Mouse (Mus musculus) forebrain, embryonic 11.5 days (tissue): Measurements from ENCODE around the gene Pex7. TPM values are rescaled to one million over a fixed set of nuclear protein-coding genes. Genes with fewer than 3 reads are reported as not detected.

ENCODE experiments used
- ATAC-seq: fragments of 200-750 bp; cut with Nextera tagmentation; replicated peaks from 2 replicates; pipeline ENCODE4 v1.8.0; 2017; ENCODE audit warnings: moderate TSS enrichment; ENCODE audit not compliant: low FRiP score
- DNase-seq: peaks from one replicate; pipeline ENCODE4 v3.0.0-alpha.2; 2017; ENCODE audit warnings: low spot score
- H3K27ac ChIP-seq: fragments of 300-500 bp; sonication (generic); 2 replicates; pipeline ENCODE4 v1.5.1; 2014; ENCODE audit warnings: low read depth, low read length
- H3K27me3 ChIP-seq: fragments of 300-500 bp; sonication (generic); 2 replicates; pipeline ENCODE4 v1.6.1; 2014; ENCODE audit warnings: mild to moderate bottlenecking, low read length, mixed read lengths; ENCODE audit not compliant: control insufficient read depth, insufficient read depth
- H3K36me3 ChIP-seq: fragments of 300-500 bp; sonication (generic); 2 replicates; pipeline ENCODE4 v1.6.1; 2014; ENCODE audit warnings: mild to moderate bottlenecking, low read length, moderate library complexity, mixed read lengths; ENCODE audit not compliant: control insufficient read depth, insufficient read depth
- H3K4me1 ChIP-seq: fragments of 300-500 bp; sonication (generic); replicated peaks from 2 replicates; pipeline ENCODE4 v1.6.1; 2014; ENCODE audit warnings: low read length, mixed read lengths; ENCODE audit not compliant: control insufficient read depth, insufficient read depth
- H3K4me2 ChIP-seq: fragments of 300-500 bp; sonication (generic); 2 replicates; pipeline ENCODE4 v1.6.1; 2014; ENCODE audit warnings: low read depth, mild to moderate bottlenecking, low read length, moderate library complexity, mixed read lengths; ENCODE audit not compliant: severe bottlenecking
- H3K4me3 ChIP-seq: fragments of 300-500 bp; sonication (generic); 2 replicates; pipeline ENCODE4 v1.5.1; 2014; ENCODE audit warnings: low read depth, low read length
- H3K9ac ChIP-seq: fragments of 300-500 bp; sonication (generic); 2 replicates; pipeline ENCODE4 v1.6.1; 2014; ENCODE audit warnings: low read length
- H3K9me3 ChIP-seq: fragments of 300-500 bp; sonication (generic); 2 replicates; pipeline ENCODE4 v1.6.1; 2016; ENCODE audit warnings: low read length, mixed read lengths; ENCODE audit not compliant: control insufficient read depth
- WGBS: fragments of 180-500 bp; shearing (Covaris S2); extraction: QIAGEN DNeasy Blood & Tissue Kit; methylation state at CpG from one replicate; pipeline ENCODE4 v1.1.7; 2014; 5-methylcytosine and 5-hydroxymethylcytosine counted together
- polyA plus RNA-seq: library from polyadenylated mRNA; unstranded; fragments of >200 nt; fragmentation: Nextera tagmentation; extraction: Ambion mirVana; gene quantifications from 2 replicates; pipeline ENCODE4 v1.2.1, GENCODE M21; 2014

The Pex7 gene
- polyA plus RNA-seq, 1 experiment from 2014 or later, result 27.2 TPM

DNA sequence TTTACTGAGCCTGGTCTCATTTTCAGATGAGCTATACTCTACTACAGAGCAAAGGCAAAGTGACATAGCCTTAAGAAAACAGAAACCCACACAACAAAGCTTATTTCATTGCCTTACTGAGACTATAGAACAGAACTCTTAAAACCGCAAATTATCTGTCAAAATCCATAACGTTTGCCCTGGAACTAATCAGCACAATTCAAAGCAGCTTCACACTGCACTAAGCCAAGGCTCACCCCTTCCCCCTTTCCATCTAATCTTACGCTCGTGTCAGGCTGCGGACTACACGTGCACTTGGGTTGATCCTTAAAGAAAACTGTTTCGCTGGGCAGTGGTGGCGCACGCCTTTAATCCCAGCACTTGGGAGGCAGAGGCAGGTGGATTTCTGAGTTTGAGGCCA, 29.8 kb downstream of the Pex7 start:
- Histone ChIP-seq H3K9ac (no peak overlapping the region), H3K27ac (no peak overlapping the region), H3K4me3 (no peak overlapping the region), H3K27me3 (no peaks in the 10 kb centered on the region), H3K9me3 (no peaks in the 10 kb centered on the region), H3K36me3 (no peaks in the 10 kb centered on the region), H3K4me1 (no peaks in the 10 kb centered on the region), H3K4me2 (no peak overlapping the region)
- 86% methylated on average over 9 of the region's 9 CpGs for WGBS
- DNase-seq, result no peak
- no peak for ATAC-seq

DNA sequence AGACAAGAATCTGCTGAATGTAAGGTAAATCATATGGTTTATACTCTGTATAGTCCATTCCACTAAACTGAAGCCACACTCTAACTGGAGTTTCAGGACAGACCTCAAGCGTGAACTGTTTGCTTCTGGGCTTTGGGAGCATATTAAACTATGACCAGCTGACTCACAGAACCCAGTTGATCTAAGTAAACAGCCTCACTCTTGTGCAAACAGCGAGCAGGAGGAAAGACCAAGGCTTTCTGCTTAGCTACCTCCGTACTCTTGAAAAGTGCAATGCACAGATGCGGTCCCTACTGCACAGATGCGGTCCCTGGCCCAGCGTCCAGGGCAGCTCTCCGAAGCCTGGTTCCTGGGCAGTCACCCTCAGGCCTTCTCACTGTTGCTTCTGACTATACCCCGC, 30.2 kb downstream of the Pex7 start:
- Histone ChIP-seq H3K4me3 (no peak overlapping the region), H3K27ac (no peak overlapping the region), H3K36me3 (no peaks in the 10 kb centered on the region), H3K27me3 (no peaks in the 10 kb centered on the region), H3K9me3 (no peaks in the 10 kb centered on the region), H3K4me1 (no peaks in the 10 kb centered on the region), H3K9ac (no peak overlapping the region), H3K4me2 (no peak overlapping the region)
- no peak for ATAC-seq
- WGBS, result 91% methylated on average over 8 of the region's 8 CpGs
- DNase-seq, result no peak

DNA sequence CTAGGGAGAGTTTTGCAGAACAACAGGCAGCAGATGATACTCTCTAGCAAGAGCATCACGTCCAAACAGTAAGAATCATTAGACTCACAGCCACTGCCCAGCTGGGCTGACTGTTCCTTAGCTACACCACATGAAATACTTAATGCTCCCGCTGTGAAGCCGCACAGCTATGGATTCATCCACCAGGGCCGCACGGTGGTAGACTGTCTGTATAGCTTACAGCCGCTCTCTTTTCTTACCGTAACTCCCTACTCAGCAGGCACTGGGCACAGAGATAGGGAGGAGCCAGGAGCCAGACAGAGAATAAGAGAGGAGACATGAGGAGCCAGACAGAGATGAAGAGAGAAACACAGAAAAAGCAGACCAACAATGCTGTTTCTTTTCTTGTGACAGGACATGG, 30.8 kb downstream of the Pex7 start:
- H3K4me2 ChIP-seq, result no peak overlapping the region
- H3K9me3 ChIP-seq, result no peaks in the 10 kb centered on the region
- no peak overlapping the region for H3K4me3 ChIP-seq
- H3K4me1 ChIP-seq, result no peaks in the 10 kb centered on the region
- no peak for DNase-seq
- no peak for ATAC-seq
- H3K27ac ChIP-seq, result no peak overlapping the region
- no peaks in the 10 kb centered on the region for H3K36me3 ChIP-seq
- H3K27me3 ChIP-seq, result no peaks in the 10 kb centered on the region
- H3K9ac ChIP-seq, result no peak overlapping the region
- WGBS, result 57% methylated on average over 7 of the region's 7 CpGs

DNA sequence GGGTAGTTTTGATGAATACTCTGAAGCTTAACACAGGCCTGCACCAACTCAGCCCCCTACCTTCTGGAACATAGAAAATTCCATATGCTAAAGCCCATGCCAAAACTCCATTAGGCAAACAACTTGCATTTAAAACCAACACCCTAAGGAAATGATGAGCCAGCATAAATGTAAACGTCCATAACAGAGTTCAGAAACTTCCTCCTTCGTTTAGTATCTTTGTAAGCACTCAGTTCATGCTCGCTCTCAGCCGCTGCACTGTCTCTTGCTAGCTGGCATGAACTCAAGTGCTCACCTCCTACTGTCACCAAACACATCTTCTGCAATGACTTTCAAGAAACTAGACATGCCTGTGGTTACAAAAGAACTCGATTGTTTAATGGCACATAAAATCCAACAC, 32.1 kb downstream of the Pex7 start:
- Histone ChIP-seq H3K4me3 (no peak overlapping the region), H3K4me1 (no peaks in the 10 kb centered on the region), H3K9ac (no peak overlapping the region), H3K36me3 (no peaks in the 10 kb centered on the region), H3K27ac (no peak overlapping the region), H3K9me3 (no peaks in the 10 kb centered on the region), H3K4me2 (no peak overlapping the region), H3K27me3 (no peaks in the 10 kb centered on the region)
- 91% methylated on average over 5 of the region's 5 CpGs for whole genome bisulfite sequencing
- ATAC-seq (no peak), DNase-seq (no peak)

DNA sequence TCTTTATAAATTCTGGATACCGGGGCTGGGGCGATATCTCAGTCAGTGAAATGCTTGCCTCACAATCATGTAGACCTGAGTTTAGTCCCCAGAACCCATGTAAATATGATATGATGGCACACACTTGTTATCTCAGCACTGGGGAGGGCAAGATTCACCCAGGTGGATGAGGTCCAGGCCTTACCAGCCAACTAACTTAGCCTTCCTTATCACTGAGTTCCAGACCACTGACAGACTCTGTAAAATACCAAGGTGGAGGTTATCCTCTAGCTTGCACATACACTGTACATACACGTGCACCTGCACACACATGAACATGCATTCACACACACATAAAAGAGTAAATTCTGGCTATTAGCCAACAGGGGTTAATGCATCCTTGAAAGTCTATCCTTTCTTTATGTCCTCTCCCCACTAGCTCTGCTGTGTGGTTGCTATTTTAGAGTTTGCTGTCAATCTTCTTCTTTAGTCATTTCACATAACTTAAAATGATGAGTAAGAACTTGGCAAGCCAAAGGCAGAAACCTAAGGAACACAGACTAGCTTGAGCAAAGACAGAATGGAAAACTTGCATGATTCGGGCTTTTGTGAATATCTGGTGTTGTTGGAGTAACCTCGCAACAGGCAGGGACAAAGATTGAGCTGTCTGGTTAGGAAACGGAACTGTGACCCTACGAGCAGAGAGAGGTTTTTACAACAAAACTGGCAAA, 51.7 kb downstream of the Pex7 start:
- no peak overlapping the region for H3K4me2 ChIP-seq
- H3K9ac ChIP-seq, result no peak overlapping the region
- no peak for ATAC-seq
- no peaks in the 10 kb centered on the region for H3K9me3 ChIP-seq
- H3K27me3 ChIP-seq, result peaks cover 20% of the 10 kb centered on the region
- no peak overlapping the region for H3K27ac ChIP-seq
- peaks cover 9% of the 10 kb centered on the region; the same call in 1 of the 2 replicates for H3K4me1 ChIP-seq
- H3K4me3 ChIP-seq, result no peak overlapping the region
- 90% methylated on average over 7 of the region's 7 CpGs for WGBS
- no peaks in the 10 kb centered on the region for H3K36me3 ChIP-seq
- DNase-seq, result no peak

DNA sequence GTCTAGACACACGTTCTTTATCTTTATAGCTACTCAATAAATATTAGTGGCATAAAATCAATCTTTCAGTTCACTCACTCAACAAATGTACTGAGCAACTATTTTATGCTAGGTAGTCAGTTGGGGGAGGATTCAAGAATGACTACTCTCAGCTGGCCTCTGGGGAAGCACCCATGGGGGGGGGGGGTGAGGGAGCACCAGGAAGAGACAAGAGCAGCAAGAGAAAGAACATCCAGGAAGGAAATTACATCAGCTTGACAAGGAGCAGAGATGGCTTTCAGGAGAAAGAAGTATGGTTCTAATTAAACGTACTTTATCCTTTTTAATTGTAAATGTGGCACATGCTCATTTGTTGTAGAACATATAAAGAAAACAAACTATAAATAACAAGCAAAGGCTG, 53.9 kb downstream of the Pex7 start:
- Histone ChIP-seq H3K4me2 (no peak overlapping the region), H3K4me3 (no peak overlapping the region), H3K9ac (no peak overlapping the region), H3K36me3 (no peaks in the 10 kb centered on the region), H3K27ac (no peak overlapping the region), H3K9me3 (no peaks in the 10 kb centered on the region), H3K27me3 (peaks cover 41% of the 10 kb centered on the region), H3K4me1 (peaks cover 21% of the 10 kb centered on the region; the same call in 1 of the 2 replicates)
- ATAC-seq (no peak), DNase-seq (no peak)
- WGBS, result 67% methylated on average over 2 of the region's 2 CpGs

DNA sequence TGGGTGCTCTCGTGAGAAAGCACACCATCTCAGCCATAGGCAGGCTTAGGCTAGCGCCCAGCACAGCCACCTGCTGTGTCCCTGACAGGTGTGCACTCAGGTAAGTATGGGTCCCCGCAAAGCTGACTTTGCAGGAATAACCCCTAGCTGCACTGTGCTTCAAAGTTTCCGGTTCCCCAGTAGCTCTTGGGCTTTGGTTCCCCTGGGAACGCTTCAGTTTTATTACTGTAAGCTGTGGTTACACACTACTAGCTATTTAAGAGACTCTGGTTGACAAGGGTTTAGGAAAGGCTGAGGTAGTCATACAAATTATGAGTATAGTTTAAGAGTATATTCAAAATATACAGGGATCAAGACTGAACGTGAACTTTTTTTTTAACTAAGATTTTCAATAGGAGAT, 54.7 kb downstream of the Pex7 start:
- whole genome bisulfite sequencing, result 34% methylated on average over 6 of the region's 6 CpGs
- Histone ChIP-seq H3K4me3 (no peak overlapping the region), H3K9ac (no peak overlapping the region), H3K36me3 (no peaks in the 10 kb centered on the region), H3K27ac (no peak overlapping the region), H3K4me2 (no peak overlapping the region), H3K27me3 (peaks cover 45% of the 10 kb centered on the region), H3K9me3 (no peaks in the 10 kb centered on the region), H3K4me1 (peaks cover 21% of the 10 kb centered on the region; the same call in 1 of the 2 replicates)
- DNase-seq, result no peak
- no peak for ATAC-seq

DNA sequence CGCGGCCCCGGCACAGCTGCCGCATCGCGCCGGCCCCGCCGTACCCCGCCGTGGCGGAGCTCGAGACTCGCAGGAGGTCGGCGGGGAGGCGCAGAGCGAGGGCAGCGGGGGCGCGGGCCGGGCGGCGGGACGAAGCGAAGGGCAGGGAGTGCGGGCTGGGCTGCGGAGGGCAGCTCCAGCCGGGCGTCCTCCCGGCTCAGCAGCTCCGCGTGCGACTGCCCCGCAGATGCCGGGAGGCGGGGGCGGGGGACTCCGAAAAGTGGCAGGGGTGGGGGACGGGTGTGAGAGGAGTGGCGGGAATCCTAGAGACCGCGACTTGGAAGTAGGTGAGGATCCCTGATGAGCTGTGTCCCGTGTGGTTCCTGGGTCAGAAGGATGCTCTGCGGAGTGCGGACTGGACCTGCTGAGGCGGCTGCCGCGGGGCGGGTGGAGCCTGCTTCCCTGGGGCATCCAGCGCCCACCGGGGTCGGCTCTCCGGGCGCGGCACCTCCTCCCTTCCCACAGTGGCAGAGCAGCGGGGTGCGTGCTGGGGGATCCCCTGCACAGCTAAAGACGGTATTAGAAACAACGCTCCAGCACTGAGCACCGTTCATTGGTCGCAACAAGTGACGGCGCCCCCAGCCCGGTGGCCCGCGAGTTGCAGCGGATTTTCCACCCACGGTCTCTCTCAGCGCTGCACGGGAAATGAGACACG, 56.3 kb downstream of the Pex7 start, which contains the start of gene Slc35d3:
Slc35d3 (minus strand) TSS at position 462 of the 694 bp plus-strand sequence.
- under 1% methylated on average over 62 of the region's 72 CpGs for WGBS
- peak within 1 kb of the TSS; percentile 59 for H3K4me3 ChIP-seq
- peaks cover 21% of the 10 kb centered on the region; the same call in 1 of the 2 replicates for H3K4me1 ChIP-seq
- H3K36me3 ChIP-seq, result no peaks in the 10 kb centered on the region
- peak within 1 kb of the TSS; percentile 100 for H3K4me2 ChIP-seq
- H3K27ac ChIP-seq, result no peak within 1 kb of the TSS
- DNase-seq, result peak; percentile 73
- H3K9me3 ChIP-seq, result no peaks in the 10 kb centered on the region
- peak within 1 kb of the TSS; percentile 56 for H3K9ac ChIP-seq
- peak; percentile 69 for ATAC-seq
- H3K27me3 ChIP-seq, result peaks cover 45% of the 10 kb centered on the region
